Mouse (Mus musculus) adrenal gland, adult 18-20 months (tissue): Measurements from ENCODE around the gene Rrp15. TPM values are rescaled to one million over a fixed set of nuclear protein-coding genes. Genes with fewer than 3 reads are reported as not detected.

Source experiments
- DNase-seq, 2 experiments: peaks; one replicate each; pipeline ENCODE4 v3.0.0; 2021 to 2022; ENCODE audit warnings: low spot score in 2 of 2
- total RNA-seq, 2 experiments: library from RNA; stranded (reverse); gene quantifications; 1 replicate in 1 of 2; 2 replicates in 1 of 2; pipeline ENCODE4 v1.2.3; 2021

Gene Rrp15
- total RNA-seq, 2 experiments from 2014 or later: 25.8 to 27.4 TPM

- no peak for DNase-seq
Observed at GRCm38 (mm10) chr1:186714980-186715896, 33.9 kb downstream of the Rrp15 start.

GRCm38 (mm10) chr1:186714215-186714614 lies 34.9 kb downstream of the Rrp15 start:
- DNase-seq: no peak

GRCm38 (mm10) chr1:186712802-186713471 lies 36.2 kb downstream of the Rrp15 start:
- no peak for DNase-seq

GRCm38 (mm10) chr1:186705915-186706248 lies 43.3 kb downstream of the Rrp15 start, which contains the start of gene Tgfb2:
Gene Tgfb2, minus strand, starts transcription at chr1:186705989.
- DNase-seq: no peak

- peak; percentile 44 to 48 for DNase-seq
Observed at GRCm38 (mm10) chr1:186705203-186705914, 43.8 kb downstream of the Rrp15 start.

- DNase-seq: peak; percentile 26 to 30
Observed at GRCm38 (mm10) chr1:186703980-186704701, 45.0 kb downstream of the Rrp15 start.

GRCm38 (mm10) chr1:186703256-186703979 lies 45.7 kb downstream of the Rrp15 start:
- DNase-seq: no peak

GRCm38 (mm10) chr1:186702391-186703255 lies 46.5 kb downstream of the Rrp15 start:
- DNase-seq: no peak

GRCm38 (mm10) chr1:186701206-186701905 lies 47.8 kb downstream of the Rrp15 start:
- no peak for DNase-seq

- DNase-seq: no peak
Observed at GRCm38 (mm10) chr1:186700496-186700895, 48.7 kb downstream of the Rrp15 start.

- DNase-seq: no peak
Observed at GRCm38 (mm10) chr1:186698583-186699338, 50.4 kb downstream of the Rrp15 start.

- DNase-seq: no peak
Observed at GRCm38 (mm10) chr1:186696231-186696630, 52.9 kb downstream of the Rrp15 start.

GRCm38 (mm10) chr1:186695361-186695760 lies 53.8 kb downstream of the Rrp15 start:
- DNase-seq: no peak

- no peak for DNase-seq
Observed at GRCm38 (mm10) chr1:186692370-186692769, 56.8 kb downstream of the Rrp15 start.

- no peak for DNase-seq
Observed at GRCm38 (mm10) chr1:186691708-186692107, 57.5 kb downstream of the Rrp15 start.

GRCm38 (mm10) chr1:186684041-186684440 lies 65.1 kb downstream of the Rrp15 start:
- no peak for DNase-seq

GRCm38 (mm10) chr1:186682606-186683005 lies 66.6 kb downstream of the Rrp15 start:
- no peak for DNase-seq

- DNase-seq: no peak
Observed at GRCm38 (mm10) chr1:186677614-186678013, 71.5 kb downstream of the Rrp15 start.
